Mouse (Mus musculus): ENCODE results near the gene Zbtb12. TPM values are rescaled to one million over a fixed set of nuclear protein-coding genes. Genes with fewer than 3 reads are reported as not detected.
"Not testable (repeated sequence)": the region's sequence is repeated elsewhere in the genome, so short reads cannot be mapped to it uniquely, and the experiment has no call there.

The Zbtb12 gene
- total RNA-seq, 2 experiments from 2014 or later, result 7.9 TPM

DNA sequence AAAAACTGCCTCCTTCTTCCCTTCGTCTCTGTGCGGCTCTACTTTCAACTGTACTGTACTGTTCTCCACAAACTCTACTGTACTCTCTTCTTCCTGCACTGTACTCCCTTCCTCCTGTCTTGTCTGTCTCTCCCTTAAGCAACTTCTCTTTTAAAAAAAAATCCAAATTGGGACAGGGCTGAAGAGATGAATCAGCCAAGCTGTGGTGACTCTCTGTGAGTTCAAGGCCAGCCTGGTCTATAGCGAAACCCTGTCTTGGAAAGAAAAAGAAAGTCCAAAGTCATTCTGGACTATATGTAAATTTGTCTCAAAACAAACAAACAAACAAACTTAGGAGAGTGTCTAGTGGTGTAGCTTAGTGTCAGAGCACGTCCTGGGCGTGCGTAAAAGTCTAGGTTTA, 5.0 kb upstream of the Zbtb12 start:
- DNase-seq, result no peak

DNA sequence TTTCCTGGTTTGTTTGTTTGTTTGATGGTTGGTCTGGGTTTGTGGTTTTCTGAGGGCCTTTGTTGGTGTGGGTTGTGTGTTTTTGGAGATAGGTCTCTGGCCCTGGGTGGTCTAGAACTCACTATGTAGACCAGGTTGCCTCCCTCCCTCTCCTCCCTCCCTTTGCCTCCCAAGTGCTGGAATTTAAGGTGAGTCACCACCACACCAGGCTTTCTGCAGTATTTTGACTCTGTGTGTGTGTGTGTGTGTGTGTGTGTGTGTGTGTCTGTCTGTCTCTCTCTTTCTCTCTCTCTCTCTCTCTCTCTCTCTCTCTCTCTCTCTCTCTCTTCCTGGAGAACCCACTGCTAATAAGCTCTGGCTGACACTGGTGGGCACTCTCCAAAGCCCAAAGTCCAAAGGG, 1.9 kb downstream of the Zbtb12 start:
- DNase-seq, result no peak

DNA sequence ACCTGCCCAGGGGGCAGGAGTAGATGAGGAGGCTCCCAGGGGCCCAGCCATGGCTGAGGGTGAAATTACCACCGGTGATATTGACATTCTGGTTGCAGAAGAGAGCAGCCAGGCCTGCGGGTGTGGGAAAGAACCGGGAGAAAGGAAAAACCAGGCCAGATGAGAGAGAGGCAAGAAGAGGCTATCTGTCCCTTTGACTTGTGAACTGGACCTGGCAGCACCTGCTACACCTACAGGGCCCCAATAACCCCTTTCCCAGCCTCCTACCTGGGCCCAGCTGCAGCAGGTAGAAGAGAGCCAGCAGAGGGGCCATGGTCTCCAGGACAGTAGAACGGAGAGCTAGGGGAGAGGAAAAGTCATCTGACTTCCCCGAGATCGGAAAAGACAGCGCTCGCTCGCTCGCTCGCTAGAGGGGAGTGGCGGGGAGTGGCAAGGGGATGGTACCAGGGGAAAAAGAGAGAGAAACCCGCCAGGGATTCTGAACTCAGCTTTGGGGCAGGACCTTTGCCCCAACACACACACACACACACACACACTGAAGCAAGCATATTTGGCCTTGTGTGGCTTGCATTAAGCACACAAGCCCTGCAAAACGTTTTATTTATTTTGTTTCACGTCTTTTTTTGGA, 2.5 kb downstream of the Zbtb12 start, which contains the start of gene Gm20547:
Gm20547 (minus strand) TSS at position 360 of the 628 bp plus-strand sequence.
- DNase-seq, result no peak

DNA sequence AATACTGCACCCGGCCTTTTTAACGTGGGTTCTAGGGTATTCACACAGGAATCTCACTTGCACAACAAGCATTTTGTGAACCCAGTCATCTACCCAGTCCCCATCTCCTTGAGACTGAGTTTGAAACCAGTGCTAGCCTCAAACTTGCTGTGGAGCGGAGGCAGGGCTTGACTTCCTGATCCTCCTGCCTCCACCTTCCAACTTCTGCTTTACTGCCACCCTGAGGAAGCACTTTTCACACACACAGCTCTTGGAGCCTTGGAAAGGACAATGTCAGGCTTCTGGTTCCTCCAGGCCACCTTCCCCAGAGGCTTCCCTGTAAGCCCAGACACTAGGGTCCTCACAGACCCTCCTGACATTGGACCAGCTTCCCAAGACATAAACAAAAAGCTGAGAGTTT, 4.0 kb downstream of the Zbtb12 start:
- DNase-seq, result no peak

DNA sequence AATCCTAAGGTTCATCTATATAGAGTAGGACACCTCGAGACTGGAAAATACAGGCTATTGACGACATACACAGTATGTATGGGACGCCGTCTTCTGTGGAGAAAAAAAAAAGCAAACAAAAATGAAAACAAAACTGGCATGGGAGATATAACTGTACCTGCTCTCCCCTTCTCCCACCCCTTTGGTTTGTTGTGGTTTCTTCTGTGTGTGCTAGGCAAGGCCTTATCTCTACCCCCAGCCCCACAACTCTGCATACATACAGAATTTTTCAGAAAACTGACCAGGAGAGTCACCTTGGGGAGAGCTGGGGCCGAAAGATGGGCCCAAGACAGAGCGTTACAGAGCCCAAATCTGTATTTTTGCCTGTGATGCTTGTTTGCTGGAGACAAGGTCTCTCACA, 5.4 kb downstream of the Zbtb12 start:
- no peak for DNase-seq

DNA sequence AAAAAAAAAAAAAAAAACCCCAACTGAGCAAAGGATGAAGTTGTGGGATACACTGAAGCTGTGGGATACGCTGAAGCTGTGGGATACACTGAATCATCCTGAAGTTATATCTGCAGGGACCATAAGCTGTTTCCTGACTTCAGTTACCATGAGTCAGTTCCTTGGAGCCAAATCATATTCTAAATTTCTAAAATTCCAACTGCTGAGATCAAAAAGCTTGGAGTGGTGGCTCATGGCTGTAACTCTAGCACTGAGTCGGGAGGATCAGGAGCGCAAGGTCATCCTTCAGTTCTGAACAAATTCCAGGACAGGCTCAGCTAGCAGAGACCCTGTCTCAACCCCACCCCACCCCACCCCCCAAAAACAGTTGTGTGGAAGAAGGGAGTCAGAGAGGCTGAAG, 6.3 kb downstream of the Zbtb12 start:
- no peak for DNase-seq

DNA sequence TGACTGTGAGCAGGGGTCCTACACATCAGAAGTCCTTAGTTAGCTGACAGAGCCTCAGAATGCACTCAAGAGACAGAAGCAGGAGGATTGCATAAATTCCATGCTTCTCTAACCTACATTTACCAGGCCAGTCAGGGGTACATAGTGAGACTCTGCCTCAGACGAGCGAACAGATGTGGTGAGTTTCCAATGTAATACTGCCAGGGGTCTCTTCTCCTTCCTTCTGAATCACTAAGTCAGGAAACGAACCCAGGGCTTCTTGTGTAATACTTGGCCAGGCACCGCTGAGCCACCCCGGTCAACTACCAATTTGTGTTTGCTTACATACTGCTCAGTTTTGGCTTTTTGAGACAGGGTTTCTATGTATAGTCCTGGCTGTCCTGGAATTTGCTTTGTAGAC, 8.7 kb downstream of the Zbtb12 start:
- DNase-seq, result no peak

DNA sequence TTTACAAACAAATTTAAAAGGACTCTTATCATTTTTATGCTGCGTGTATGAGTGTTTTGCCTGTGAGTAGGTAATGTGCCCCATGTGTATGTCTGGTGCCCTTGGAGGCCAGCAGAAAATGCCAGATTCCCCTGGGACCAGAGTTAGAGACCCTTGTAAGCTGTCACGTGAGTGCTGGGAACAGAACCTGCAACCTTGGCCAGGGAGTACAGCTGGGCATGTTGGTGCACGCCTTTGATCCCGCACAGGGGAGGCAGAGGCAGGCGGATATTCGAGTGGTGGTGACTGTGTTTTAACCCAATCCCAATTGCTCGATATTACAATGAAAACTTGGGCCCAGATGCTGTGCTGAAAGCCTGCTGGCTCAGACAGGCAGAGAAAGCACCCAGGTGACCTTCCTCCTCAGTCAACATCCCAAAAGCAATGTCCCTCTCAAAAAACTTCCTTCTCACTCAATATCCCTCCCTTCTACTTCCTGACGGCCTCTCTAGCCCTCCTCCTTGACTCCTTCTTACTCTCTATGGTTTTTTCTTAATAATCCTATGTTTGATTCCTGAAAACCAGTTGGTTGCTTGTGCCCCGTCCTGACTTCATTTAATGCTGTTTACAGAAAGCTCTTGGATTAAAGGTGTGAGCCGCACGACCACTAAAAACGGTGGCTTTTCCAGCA, 10.9 kb downstream of the Zbtb12 start:
- no peak for DNase-seq

DNA sequence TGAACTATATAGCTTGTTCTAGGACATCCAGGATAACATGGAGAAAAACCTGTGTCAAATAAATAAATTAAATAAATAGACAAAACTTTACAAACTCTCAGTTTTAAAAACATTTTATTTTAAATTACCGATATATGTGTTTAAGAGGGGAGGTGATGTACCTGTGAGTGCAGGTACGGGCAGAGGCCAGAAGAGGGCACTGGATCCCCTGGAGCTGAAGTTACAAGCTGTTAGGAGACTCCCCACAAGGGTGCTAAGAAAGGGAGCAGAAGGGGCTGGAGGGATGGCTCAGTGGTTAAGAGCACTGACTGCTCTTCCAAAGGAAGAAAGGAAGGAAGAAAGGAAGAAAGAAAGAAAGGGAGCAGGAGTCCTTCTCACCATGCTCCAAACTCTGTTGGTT, 12.1 kb downstream of the Zbtb12 start:
- no peak for DNase-seq

DNA sequence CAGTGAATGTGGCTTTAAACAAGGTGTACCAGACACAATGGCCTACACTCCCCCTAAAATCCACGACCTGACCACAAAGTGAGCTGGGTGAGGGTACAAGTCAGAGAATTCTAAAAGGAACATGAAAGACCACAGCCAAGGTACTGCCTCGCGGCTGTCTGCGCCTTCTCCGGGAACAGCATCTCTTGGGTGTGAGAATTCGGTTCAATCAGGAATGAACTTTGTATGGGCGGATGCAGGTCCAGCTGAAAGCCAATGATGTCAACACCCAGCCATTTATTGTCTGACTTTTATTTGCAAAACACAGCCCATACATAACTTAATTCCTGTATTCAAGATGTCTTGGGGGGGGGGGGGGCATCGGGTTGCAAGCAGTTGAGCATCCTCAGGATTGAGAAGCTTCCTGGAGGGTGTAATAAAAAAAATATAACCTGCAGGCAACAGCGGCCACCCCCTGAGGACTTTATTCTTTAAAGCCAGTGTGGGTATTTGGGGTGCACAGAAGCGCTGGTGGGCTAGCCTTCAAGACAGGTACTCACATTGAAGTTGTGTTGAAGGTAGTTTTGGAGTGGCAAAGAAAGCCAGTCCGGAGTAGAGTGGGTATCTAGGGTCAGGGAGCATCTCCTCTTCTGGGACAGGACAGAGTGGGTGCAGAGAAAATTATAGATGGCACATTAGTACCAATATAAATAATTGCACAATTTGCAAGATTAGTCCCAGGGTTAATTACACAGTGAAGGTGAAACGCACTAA, 14.0 kb downstream of the Zbtb12 start:
- DNase-seq, result no peak

DNA sequence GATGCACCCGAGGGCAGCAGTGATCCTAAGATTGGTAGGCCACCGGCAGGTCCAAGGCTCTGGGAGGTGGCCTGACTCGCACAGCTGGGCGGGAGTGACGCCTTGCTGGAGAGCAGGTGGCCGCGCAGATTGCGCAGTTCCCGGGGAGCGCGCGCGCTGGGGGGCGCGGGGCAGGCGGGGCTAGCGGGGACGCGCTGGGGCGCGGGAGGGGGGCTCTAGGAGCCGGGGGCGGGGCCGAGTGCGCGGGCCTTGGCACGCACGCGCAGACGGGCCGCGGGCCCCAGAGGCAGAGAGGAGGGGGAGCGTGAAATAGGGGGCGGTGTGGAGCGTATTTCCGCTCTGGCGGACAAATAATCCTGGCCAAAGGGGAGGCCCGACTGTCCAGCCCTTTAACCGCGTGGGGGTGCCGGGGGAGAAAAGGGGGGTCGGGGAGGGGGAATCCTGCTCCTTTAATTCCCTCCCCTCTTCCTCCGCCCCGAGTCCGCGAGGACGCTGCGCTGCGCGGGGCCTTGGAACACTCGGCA, 14.9 kb downstream of the Zbtb12 start:
- DNase-seq, result peak; percentile 96

DNA sequence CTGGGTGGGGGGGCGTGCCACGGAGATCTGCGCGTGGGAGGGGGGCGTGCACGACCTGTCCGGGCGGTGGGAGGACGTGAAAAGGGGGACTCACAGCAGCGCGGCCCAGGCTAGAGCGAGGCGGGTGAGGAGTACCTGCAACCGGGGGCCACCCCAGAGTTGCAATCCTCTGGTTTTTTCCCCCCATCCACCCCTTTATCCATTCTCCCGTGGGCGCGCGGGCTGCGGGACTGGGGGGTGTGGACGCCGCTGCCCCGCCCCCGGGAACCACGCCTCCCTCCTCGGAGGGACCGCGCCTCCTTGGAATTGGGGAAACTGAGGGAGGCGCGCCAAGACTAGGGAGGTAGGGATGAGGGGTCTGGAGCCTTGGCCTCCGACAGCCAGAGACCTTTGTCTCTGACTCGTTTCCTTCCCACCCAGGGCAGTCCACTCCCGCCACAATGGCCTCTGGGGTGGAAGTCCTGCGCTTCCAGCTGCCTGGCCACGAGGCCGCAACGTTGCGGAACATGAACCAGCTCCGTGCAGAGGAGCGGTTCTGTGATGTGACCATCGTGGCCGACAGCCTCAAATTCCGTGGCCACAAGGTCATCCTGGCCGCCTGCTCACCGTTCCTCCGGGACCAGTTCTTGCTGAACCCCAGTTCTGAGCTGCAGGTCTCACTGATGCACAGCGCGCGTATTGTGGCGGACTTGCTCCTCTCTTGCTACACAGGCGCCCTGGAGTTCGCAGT, 15.7 kb downstream of the Zbtb12 start:
- DNase-seq, result peak; percentile 57

DNA sequence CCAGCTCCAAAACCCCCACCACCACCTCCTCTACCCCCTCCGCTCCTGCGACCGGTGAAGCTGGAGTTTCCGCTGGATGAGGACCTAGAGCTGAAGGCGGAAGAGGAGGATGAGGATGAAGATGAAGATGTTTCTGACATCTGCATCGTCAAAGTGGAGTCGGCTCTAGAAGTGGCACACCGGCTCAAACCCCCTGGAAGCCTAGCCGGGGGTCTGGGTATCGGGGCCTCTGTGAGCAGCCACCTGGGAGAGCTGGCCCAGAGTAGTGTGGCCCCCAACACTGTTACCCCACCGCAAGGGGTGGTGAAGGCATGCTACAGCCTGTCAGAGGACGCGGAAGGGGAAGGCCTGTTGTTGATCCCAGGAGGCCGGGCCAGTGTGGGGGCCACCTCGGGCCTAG, 16.4 kb downstream of the Zbtb12 start:
- DNase-seq, result no peak

DNA sequence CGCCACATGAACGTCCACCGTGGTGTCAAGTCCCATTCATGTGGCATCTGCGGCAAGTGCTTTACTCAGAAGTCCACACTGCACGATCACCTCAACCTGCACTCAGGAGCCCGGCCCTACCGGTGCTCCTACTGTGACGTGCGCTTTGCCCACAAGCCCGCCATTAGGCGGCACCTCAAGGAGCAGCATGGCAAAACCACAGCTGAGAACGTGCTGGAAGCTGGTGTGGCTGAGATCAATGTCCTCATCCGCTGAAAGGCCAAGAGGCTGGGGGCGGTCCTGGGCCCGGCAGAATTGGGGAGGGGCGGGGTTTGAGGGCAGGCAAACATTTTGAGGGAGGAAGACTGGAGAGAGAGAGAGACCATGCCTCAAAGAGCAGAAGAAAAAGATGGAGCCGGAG, 17.1 kb downstream of the Zbtb12 start:
- DNase-seq, result no peak

DNA sequence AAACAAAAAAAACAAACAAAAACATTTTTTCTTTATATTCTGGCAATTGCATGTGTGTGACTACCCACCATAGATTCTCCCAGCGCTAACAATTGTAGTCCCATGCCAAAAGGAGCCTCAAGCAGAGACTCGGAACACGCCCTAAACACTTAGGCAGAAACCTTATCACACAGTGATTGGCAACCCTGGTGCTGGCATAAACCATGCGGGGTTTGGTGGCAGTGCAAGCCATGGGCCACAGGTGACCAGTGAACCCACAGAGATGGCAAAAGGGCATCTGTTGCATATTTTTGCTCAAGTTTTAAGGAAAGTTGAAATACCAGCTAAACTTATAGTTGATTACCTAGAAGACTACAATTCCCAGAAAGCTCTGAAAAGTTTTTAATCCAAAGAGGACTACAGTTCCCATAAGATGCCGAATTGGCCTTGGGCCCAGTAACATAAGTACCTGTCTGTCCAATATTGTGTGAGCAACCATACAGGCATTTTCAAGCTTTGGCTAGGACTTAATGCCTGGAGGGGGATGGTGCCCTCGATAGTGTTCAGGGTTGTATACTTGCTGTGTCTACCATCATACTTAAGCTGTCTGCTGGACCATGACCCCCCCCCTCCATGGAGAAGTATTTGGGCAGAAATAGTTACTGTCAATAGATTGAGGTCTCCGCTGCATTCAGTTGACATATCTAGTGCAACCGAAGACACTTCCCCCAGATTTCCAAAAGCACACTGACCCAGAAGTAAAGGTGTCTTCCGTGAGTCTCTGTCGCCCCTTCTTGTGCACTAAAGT, 18.3 kb downstream of the Zbtb12 start:
- peak; percentile 55 for DNase-seq

DNA sequence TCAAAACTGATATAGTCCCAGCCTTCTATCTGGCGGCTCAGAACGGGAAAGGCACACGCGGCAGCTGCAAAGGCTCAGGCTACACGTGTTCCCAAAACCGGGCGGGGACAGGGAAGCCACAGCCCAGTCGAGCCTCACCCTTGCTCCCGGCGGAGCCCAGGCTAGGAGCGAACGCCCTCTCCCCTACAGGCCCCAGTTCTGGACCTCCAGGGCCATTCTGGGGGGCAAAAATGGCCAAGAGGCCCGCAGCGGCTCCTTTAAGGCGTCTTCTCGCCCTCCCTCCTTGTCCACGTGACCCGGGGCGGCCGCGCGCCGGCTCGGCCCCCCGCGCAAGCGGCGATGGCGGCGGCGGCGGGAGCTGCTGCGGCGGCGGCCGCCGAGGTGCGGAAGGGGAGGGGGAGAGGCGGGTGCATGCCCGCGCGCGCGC, 18.9 kb downstream of the Zbtb12 start, which contains the start of the genes C2 and Ehmt2:
C2 (minus strand) TSS at position 106 of the 427 bp plus-strand sequence.
Ehmt2 (plus strand) TSS at position 310 of the 427 bp plus-strand sequence.
- DNase-seq, result peak; percentile 82

DNA sequence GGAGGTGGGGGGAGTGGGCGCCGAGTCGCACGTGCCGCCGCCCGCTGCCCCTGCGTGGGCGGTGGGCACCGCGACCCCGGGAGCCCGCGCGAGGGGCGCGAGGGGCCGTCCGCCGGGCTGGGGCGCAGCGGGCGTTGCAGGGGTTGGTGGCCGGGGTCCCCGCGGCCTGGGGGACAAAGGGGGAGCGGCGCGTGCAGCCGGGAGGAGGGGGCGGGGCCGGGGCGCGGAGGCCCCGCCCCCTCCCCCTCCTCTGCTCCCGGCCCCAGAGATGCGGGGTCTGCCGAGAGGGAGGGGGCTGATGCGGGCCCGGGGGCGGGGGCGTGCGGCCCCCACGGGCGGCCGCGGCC, 19.4 kb downstream of the Zbtb12 start:
- DNase-seq, result no peak

DNA sequence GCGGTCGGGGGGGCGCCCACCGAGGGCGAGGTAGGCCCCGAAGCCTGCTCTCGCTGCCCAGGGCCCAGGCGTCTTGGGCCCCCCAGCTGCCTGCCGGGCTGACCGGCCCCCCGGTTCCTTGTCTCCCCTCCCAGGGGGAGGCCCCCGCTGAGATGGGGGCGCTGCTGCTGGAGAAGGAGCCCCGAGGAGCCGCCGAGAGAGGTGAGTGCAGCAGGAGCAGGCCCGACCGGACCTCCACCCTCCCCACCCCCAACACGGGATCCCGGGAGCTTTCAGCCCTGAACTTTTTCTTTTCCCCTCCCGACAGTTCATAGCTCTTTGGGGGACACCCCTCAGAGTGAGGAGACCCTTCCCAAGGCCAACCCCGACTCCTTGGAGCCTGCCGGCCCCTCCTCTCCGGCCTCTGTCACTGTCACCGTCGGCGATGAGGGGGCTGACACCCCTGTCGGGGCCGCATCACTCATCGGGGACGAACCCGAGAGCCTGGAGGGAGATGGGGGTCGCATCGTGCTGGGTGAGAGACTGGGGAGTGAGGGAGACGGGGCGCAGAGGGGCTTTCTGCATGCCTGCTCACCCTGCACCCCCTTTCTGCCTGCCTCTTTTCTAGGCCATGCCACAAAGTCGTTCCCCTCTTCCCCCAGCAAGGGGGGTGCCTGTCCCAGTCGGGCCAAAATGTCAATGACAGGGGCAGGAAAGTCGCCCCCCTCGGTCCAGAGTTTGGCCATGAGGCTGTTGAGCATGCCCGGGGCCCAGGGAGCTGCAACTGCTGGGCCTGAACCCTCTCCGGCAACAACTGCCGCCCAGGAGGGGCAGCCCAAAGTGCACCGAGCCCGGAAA, 20.0 kb downstream of the Zbtb12 start:
- peak; percentile 50 for DNase-seq

DNA sequence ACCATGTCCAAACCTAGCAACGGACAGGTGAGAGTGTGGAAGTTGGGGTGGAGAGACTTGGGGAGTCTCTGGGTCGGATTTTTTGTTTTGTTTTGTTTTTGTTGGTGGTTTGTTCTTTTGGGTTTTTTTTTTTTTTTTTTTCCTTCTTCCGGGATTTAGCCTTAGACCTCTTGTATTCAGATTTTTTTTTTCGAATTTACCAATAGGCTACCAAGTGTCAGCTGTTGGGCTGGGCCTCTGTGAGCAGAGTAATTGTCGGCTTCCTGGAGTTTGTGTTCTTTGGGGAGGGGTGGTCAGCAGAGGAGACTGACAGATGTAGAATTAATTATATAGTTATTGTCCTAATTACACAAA, 20.6 kb downstream of the Zbtb12 start:
- no peak for DNase-seq

DNA sequence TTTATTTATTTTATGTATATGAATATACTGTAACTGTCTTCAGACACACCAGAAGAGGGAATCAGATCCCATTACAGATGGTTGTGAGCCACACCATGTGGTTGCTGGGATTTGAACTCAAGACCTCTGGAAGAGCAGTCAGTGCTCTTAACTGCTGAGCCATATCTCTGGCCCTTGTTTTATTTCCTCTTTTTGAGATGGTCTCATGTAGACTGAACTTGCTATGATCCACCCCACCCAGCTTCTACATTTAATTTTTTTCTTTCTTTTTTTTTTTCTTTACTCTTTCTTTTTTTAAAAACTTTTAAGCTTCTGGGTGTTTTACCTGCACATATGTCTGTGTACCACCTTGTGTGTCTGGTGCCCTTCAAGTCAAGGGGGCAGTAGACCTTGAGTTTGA, 21.5 kb downstream of the Zbtb12 start:
- not testable (repeated sequence) for DNase-seq

DNA sequence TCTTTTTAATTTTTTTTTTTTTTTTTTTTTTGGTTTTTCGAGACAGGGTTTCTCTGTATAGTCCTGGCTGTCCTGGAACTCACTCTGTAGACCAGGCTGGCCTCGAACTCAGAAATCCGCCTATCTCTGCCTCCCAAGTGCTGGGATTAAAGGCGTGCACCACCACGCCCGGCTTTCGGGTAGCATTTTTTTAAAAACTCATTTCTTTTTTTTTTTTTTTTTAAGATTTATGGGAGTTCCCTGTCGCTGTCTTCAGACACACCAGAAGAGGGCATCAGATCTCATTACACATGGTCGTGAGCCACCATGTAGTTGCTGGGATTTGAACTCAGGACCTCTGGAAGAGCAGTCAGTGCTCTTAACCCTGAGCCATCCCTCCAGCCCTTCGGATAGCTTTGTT, 22.7 kb downstream of the Zbtb12 start:
- DNase-seq, result not testable (repeated sequence)

Data from heart, postnatal 4 days (tissue).